Mouse (Mus musculus): ENCODE measurements at regions not wholly inside any gene's neighbourhood (a gene's known extent, or its start where the extent isn't known, plus 50 kb on each side); places are given as distances from the start of the nearest gene placed in this dataset.

DNA sequence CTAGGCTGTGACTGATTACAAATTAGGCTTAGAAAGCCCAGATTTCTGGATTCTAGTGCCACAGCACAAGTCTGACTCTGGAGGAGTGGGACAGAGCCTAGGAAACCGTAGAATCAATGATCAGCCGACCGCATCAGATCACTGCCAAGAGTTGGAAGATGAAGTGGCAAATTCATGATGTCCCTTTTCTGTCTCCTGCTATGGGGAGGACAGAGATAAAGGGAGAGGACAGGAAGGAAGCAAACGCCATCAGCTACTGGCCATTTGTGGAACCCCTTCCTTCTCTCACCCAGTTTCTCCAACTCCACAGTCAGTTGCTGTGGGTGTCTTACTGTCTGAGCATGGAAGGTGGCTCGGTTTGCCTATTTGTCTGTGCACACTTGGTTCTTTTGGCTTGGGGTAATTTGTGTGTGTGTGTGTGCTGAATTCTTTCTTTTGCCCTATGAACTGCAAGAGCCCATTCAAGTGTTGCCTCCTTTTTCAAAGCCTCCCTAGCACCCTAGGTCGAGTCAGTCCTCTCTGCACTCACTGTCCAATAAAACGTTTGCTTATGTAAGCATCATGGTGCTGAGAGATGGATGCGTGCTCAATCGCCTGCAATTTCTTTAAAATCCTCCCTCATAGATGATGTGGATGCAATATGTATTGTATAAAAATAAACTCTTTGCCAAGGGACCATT lies 231.7 kb upstream of the Krr1 start:
- no peak for DNase-seq (ENCODE audit: low spot score)

DNA sequence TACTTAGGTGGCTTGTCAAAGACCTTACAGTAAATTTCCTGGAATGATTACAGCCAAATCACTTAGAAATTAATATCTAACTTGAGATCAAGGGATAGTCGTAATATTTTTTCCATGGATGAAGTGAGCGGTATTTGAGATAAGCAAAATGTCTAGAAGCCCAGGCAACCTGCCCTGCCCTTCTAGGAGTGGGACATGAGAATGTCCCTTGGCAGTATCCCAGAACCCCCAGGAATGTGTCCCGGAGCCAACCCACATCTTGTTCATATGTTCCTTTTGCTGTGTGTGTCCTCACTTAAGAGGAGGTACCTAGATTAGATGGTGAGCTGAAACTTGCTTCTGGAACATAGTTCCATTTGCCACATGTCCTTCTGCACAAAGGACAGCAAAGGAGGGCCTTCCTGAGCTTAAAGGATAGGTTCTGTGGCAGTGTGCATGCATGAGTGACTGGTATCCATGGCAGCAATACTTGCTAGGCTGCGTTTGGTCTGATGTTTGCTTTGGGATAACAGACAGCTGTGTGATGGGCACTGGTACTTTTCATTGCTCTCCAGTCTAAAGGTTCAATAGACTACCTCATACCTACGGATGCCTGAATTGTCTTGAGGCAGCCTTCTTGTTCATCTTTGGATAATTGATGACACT lies 231.0 kb upstream of the Krr1 start:
- DNase-seq (ENCODE audit: low spot score): no peak

DNA sequence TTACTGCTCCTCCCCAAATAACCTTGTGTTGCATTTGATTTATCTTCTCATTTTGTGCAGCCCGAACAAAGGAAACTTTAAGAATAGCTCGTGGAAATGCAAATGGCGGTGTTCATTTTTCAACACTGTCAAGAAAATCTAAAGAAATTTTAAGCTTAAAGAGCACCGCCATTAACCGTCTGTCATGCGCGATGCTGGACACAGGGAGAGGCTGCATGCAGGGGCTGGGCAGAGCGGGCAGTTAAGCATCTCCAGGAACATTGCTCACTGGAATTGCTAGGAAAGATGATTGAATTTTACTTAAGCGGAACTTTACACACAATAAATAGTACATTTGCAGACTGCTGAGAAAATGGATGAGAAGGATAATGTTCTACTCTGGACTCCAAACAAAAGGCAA lies 229.2 kb upstream of the Krr1 start:
- no peak for DNase-seq (ENCODE audit: low spot score)

DNA sequence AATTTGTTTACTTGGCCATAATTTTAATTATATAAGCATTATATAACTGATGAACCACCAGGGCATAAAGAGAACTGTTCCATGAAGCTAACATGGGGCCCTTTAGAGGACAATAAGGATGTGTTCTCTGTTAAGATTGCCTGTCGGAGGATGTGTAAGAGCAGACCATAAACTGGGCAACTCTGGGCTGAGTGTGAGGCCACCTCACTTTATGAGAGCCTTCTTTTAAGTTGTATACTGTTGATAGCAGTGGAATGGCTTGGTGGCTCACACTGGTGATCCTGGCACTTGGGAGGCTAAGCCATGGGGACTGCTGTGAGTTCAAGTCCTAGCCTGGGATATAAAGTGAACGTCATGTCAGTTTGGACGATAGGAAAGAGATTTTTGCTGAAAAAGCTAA lies 227.3 kb upstream of the Krr1 start:
- DNase-seq (ENCODE audit: low spot score): no peak

DNA sequence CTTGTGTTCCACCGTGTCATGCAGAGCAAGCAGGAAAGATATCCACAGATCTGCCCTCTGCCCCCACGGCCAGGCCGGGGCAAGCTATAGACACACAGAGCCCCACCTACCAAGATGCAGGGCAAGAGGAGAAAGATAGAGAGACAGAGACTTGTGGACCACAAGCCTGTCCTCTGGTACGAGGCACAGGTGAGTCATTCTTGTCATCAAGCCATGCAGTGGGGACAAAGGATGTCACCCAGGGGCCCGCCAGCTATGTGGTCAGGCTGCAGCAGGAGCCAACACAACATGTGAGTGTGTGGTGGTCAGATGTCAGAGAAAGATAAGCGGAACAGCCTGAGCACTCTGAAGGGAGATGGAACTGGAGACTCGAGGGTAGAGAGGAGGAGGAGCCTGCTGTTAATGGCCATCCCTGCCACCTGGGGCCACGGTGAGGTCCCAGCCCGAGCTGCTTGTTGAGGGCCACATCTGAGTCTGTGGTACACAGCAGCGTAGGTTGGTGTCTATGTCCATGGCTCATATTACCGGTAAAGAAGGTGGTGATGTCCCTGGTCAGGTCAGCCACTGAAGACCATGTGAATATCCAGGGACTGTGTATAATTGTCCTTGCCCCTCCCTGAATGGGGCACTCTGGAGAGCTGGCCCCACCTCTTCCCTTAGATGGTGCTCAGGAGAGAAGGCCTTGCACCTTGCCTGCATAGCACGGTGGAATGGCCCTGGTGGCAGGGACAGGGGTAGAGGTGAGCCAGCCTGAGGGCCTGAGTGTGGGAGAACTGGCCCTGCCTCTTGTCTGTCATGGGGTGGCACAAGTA lies 226.2 kb upstream of the Krr1 start:
- DNase-seq (ENCODE audit: low spot score): no peak

DNA sequence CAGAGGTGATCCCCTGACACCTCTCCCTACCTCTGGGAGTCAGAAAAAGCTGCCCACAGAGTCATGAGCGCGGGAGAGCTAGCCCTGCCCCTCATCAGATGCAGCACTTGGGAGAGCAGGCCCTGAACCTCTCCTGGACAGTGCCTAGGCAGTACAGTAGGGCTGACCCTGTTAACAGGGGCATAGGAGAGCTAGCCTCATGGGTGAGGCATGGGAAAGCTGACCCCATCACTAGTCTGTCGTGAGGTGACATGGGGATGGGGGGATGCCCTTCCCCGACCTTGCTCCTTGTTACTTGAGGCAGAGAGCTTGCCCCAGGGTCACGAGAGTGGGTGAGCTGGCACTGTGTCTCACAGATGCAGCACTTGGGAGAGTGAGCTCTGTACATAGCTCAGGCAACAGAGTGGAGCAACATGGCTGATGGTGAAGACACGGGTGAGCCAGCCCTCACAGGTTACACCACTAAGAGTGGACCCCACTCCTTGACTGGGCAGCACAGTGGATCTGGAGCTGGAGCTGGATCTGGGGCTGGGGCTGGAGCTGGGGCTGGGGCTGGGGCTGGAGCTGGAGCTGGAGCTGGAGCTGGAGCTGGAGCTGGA lies 225.5 kb upstream of the Krr1 start:
- no peak for DNase-seq (ENCODE audit: low spot score)

DNA sequence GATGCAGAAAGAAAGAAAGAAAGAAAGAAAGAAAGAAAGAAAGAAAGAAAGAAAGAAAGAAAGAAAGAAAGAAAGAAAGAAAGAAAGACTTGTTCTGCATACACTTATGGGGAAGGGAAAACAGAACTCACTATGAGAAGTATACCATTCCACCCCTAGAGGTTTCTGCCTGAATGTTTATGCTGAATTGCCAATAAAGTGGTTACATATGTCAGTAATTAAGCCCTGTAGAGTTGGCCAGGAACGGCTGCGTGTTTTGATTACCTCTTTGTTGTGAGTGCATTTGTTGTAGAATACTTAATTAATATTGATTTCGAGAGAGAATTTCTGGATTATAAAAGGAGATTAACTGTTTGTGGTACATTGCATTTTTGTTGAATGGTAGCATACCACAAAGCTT lies 224.0 kb upstream of the Krr1 start:
- DNase-seq (ENCODE audit: low spot score): no peak

DNA sequence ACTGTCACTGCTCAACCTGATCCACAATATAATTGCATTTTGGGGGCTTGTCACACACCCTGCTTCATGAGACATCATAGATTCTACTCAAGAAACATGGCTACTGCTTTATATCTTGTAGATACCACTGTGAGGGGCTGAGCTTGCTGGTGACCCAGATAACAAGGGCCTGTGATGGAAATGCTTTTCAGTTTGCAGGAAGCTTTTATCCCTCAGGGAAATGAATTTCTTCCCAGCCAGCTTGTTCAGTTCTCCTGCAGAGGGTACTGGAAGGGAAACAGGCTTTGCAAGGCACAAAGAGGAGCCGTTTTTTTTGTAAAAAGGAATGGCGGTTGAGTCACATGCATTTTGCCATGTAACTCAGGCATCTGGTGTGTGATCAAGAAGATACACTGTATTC lies 218.8 kb upstream of the Krr1 start:
- no peak for DNase-seq (ENCODE audit: low spot score)

DNA sequence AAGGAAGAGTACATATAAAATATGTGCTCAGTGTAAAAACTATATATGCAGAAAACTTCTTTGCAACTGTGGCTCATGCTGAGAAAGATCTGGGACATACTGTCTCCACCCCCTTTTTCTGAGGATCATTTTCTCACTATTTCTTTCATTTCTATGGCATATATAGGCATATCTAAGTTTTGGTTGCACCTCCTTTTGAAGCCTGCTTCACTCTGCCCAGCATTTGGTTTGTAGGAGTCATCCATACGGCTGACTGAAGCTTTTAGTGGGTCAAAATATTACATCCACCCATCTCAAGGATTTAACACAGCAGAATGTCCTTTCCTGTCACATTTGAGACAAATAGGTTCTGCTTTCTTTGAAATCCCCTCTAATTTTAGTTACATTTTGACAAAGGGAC lies 216.5 kb upstream of the Krr1 start:
- no peak for DNase-seq (ENCODE audit: low spot score)

DNA sequence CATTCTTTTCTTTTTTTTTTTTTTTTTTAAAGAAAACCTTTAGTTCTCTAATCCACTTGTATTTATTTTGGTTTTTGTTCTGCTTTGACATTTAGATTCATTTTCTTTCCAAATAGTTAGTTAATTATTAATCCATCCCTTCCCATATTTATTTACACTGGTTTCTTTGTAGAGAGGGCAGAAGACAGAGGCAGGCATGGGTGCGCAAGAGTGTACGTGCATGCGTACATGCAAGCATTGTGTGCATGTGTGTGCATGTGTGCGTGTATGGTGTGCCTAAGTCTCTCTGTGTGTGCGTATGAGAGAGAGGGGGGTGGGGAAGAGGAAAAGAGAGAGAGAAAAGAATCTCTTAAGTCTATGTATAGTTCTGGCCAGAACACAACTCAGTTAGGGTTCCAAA lies 215.9 kb upstream of the Krr1 start:
- DNase-seq (ENCODE audit: low spot score): no peak

DNA sequence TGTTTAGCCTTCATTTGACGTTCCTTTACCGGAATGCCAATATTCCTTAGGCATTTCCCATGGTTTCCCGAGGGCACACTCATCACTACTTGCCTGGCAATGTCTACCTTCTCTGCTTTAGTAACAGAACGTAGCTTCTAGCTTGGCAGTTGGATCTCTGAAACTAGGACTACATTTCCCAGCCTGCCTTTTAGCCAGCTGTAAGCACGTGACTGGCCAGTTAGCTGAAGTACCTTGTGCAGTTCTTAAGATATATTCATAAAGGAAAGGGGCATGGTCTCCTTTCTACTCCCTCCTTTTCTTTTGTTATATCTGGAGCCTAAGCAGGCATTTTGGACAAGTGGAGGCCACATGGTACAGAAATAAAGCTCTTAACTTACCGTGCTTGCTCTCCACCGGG lies 214.8 kb upstream of the Krr1 start:
- no peak for DNase-seq (ENCODE audit: low spot score)

DNA sequence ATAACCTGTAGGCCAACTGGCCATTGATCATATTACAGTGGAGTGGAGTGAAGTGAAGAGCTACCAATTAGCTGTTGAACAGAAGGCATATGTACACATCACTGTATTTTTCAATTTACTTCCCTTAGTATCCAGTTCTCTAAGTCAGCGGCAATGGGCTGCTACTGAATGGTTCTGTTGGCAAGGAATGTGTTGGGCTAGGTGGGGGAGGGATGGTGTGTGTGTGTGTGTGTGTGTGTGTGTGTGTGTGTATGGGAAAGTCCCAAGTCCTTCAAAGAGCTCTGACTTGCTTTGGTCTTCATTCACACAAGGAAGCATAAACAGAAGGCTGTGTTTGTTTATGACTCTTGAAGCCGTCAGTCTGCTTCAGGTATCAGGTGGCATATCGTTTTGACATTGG lies 213.0 kb upstream of the Krr1 start:
- no peak for DNase-seq (ENCODE audit: low spot score)

DNA sequence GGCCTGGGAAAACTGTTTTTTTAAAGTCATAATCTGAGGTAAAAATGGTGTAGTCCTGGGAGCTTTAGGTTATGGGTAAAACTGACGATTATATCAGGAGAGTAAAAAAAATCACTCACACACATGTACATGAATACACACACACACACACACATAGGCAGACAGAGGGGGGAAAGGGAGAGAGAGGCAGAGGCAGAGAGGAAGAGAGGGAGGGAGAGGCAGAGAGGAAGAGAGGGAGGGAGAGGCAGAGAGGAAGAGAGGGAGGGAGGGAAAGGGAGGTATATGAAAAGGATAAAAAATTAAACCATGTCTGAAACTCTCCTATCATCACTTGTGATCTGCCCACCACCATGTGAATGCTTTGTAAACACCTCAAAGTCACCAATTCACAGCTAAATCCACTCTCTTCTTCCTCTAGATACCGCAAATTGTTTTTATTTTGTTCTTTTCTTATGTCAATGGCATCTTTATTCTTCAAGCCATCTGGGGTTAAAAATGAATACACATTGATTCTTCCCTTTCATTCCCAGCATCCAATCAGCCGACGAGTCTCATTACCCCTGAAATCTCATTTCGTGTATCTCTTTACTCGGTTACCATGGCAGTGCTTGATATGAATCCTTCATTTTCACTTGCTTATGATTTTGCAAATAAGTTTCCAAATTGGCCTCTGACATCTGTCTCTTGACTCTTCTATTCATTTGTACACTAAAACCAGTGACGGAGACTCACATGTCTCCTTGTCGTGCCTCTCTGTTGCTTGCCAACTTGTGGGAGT lies 209.5 kb upstream of the Krr1 start:
- no peak for DNase-seq (ENCODE audit: low spot score)

DNA sequence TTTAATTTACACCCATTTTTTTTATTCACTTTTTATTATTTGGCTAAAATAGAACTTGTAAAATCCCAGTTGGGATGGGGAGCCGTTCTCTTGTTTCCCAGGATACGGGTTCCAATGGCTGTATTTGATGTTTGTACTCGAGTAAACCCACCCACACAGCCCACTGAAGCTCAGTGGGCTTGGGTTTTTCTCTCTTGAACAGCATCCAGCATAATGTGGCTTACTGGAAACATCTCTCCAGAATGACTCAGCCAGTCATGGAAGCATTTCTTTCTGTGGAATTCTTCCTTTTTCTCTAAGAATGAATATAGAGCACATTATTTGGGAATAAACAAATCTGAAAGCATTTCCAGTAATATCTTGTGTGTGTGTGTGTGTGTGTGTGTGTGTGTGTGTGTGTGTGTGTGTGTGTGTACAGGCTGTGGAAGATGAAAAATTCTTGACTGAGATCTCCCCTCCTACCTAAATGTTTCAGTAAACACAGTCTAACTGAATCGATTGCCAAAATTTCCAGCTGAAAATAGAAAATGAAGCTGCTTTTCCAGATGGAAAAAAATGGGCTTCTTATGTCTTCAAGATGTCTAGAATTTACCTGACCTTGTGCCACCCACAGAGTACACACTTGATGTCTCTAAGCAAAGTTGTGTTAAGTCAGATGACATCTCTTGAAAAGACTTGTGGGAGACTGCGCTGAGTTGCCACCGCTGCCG lies 205.3 kb upstream of the Krr1 start:
- DNase-seq (ENCODE audit: low spot score): peak; percentile 9

DNA sequence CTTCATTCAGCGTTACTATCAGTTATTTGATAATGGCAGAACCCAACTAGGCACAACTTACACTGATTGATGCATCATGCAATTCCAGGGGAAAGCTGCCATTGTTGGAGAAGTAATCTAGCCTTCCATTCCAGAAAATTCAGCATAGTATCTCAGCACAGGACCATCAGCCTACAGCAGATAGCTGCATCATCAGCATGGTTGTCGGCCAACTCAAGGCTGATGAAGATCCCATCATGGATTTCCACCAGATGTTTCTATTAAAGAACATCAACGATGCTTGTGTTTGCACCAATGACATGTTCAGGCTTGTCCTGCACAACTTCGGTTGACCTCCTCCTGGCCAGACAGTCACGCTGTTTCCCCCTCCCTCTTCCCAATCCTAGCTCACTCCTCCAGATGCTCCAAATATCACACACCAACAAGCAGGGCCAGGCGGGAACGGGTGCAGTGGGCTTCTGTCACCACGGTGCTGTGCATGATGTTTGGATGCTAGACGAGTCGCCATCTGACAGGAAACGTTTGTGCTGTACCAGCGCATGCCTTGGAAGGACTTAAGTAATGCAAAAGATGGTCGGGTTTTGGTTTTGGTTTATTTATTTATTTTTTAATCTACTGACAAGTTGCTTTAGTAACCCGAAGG lies 204.5 kb upstream of the Krr1 start:
- no peak for DNase-seq (ENCODE audit: low spot score)

DNA sequence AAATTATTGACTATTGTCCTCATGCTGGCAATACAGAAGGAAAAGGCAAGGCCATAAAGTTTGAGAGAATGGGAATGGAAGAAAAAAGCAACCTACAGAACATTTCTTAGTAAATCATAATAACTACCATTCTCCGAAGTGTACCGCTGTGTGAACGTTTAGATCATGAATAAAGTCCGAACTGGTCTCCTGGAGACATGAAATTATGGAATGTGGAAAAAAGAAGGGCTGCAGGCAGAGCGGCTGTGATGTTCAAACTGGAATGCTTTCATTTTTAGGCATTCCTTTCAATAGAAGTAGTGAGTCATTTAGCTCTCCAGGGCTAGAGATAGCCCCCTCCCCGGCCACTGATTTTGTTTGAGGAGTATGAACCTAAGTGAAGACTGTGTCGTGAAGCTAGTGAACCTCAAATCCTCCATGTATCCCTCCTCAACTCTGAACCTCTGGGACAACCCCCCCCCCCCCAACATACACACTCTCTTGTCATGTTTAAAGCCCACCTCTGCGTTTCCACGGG lies 202.9 kb upstream of the Krr1 start:
- DNase-seq (ENCODE audit: low spot score): peak; percentile 8

DNA sequence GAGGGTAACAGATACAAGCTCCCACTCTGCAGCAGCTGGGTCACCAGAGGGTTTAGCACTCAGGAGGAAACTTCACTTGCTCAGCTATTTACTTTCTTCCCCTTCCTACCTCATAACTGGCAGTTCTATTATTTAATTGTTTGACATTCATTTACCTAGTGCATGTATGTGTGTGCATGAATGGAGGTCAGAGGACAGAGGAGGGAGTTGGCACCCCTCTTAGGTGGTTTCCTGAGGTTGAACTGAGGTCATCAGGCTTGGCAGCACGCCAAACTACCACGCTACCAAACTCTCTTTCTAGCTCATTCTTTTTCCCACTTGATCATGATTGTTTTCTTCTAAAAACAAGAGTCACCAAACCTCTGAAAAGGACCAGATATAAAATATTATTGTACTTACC lies 202.4 kb upstream of the Krr1 start:
- no peak for DNase-seq (ENCODE audit: low spot score)

DNA sequence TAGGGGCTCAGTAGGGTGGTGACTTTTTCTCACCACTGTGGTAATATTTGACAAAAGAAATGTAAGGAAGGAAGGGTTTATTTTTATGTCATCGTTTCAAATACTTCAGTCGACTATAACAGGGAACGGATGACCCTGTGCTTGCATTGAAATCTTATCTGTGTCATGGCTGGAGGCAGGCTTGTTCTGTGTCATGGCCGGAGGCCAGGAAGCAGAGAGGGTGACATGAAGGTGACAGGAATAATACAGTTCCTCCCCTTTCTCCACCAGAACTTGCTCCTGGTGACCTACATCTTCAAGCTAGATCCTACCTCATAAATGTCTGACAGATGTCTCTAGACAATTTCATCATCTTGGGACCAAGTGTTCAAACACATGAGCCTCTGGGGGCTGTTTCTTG lies 201.5 kb upstream of the Krr1 start:
- no peak for DNase-seq (ENCODE audit: low spot score)

DNA sequence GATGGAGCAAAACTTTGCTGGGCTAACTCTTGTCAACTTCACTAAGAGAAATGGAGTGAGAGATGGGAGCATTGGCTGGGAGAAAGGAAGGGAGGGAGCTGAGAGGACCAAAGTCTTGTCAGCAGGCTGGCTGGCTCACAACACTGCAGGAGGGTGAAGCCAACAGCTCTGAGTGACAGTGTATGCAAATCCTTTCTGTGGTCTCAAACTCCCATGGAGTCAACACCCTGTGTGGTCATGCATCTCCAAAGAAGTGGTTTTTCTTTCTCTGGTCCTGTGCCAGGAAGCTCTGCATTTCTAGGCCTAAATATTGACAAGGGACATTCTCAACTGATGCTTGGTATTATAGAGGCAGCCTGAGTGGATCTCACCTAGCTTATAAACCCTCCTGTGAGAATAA lies 194.9 kb upstream of the Krr1 start:
- no peak for DNase-seq (ENCODE audit: low spot score)

DNA sequence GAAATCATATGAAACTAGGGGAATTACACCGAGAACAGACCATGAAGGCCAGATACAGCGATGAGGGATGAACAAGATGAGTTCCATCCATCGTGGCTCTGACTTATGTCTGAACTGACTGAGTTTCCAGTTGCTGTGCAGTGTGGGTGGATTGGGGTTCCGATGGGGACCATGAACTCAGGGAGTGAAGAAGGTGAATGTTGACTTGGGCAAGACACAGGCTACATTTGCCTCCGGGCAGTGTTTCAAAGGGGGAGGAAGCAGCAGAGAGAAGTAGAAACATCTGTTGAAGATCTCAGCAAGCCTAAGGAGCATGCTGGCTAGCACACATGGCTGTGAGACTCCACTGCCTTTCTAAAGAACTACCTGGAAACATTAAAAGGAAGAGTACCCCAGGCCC lies 194.4 kb upstream of the Krr1 start:
- DNase-seq (ENCODE audit: low spot score): peak; percentile 45

All from gastrocnemius, adult 18-20 months (tissue).